Mouse (Mus musculus) lung, postnatal 0 days (tissue): ENCODE results near the gene Clock.

Source experiments
- CTCF ChIP-seq: IDR thresholded peaks from 2 replicates; pipeline ENCODE4 v1.5.1; 2016; ENCODE audit warnings: antibody characterized with exemption, mild to moderate bottlenecking
- EP300 ChIP-seq: IDR thresholded peaks from 2 replicates; pipeline ENCODE4 v1.6.1; 2016; ENCODE audit warnings: antibody characterized with exemption, mild to moderate bottlenecking, control low read depth

DNA sequence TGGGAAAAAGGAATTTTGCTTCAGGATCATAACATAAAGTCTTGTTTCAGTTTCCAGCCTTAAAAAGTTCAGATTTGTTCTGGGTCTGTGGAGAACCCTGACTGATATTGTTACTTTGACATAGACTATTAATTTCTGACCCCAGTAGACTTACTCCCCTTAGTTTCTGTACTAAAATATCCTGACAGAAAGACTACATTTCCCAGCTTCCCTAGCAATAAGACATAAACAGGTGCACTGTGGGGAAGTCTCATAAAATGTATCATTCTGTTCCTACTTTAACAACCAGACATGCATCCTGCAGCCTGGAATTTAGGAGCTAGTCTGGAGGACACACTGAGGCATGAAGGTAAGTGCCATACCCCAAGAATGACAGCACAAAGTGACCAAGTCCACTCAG lies 133.6 kb downstream of the Clock start:
- TF ChIP-seq CTCF (no peak), EP300 (no peak)
